24 mouse cellular contexts compared by ENCODE assay signal in genomic region chr6:76521975-76522641, GRCm38 (mm10). TPM values are rescaled to one million over a fixed set of nuclear protein-coding genes. Genes with fewer than 3 reads are reported as not detected.
DNase-seq lines count a peak whose midpoint lies in the region; ATAC-seq lines count a peak whose summit lies in the region.
"Had no signal": no experiment of that assay in that cellular context is flagged by ENCODE, and none has a peak within 500 bp of the region (broad histone marks: within the 10 kb centered on the region; RNA-seq: fewer than 3 reads in every experiment).

No protein-coding gene starts in this region.

- no peaks in the 10 kb centered on the region for H3K27me3 ChIP-seq in embryonic facial prominence, embryonic 14.5 days (replicated peaks; ENCODE audit: control insufficient read depth, insufficient read depth, low read length)
- no peaks in the 10 kb centered on the region for H3K27me3 ChIP-seq in embryonic facial prominence, embryonic 10.5 days (replicated peaks; ENCODE audit: low read depth, poor library complexity, severe bottlenecking)
- H3K27me3 ChIP-seq: CH12.LX; embryonic facial prominence, embryonic 13.5 days; forebrain, embryonic 13.5 days; forebrain, embryonic 15.5 days had no signal

- H3K9me3 ChIP-seq in embryonic facial prominence, embryonic 14.5 days (ENCODE audit: control insufficient read depth, low read length) = no peaks in the 10 kb centered on the region
- no peaks in the 10 kb centered on the region for H3K9me3 ChIP-seq in embryonic facial prominence, embryonic 10.5 days
- H3K9me3 ChIP-seq: embryonic facial prominence, embryonic 13.5 days; forebrain, embryonic 13.5 days; forebrain, embryonic 15.5 days; G1E had no signal

- no peak overlapping the region for H3K4me2 ChIP-seq in embryonic facial prominence, embryonic 14.5 days (ENCODE audit: low read depth, low read length)
- H3K4me2 ChIP-seq: embryonic facial prominence, embryonic 13.5 days; forebrain, embryonic 13.5 days; forebrain, embryonic 15.5 days had no signal

- ATAC-seq in embryonic facial prominence, embryonic 14.5 days (ENCODE audit: low read depth) = peak; percentile 68; the same call in 1 of the 2 replicates
- ATAC-seq: CD4-positive, CD25-positive, alpha-beta regulatory T cell, adult 4 months; forebrain, embryonic 13.5 days; forebrain, embryonic 15.5 days; forebrain, postnatal 0 days had no signal

- no peak overlapping the region for H3K9ac ChIP-seq in embryonic facial prominence, embryonic 14.5 days (ENCODE audit: low read depth, low read length)
- H3K9ac ChIP-seq: embryonic facial prominence, embryonic 13.5 days; forebrain, embryonic 13.5 days; forebrain, embryonic 15.5 days; forebrain, postnatal 0 days had no signal

- H3K27ac ChIP-seq in embryonic facial prominence, embryonic 14.5 days (replicated peaks; ENCODE audit: low read depth, low read length) = no peak overlapping the region
- H3K27ac ChIP-seq in embryonic facial prominence, embryonic 10.5 days (replicated peaks) = no peak overlapping the region
- H3K27ac ChIP-seq: embryonic facial prominence, embryonic 13.5 days; forebrain, embryonic 13.5 days; forebrain, embryonic 15.5 days had no signal

- no peaks in the 10 kb centered on the region for H3K36me3 ChIP-seq in embryonic facial prominence, embryonic 14.5 days (ENCODE audit: control insufficient read depth, insufficient read depth, low read length)
- H3K36me3 ChIP-seq in embryonic facial prominence, embryonic 10.5 days (replicated peaks) = no peaks in the 10 kb centered on the region
- H3K36me3 ChIP-seq: embryonic facial prominence, embryonic 13.5 days; forebrain, embryonic 15.5 days; G1E had no signal

- peak; percentile 51 for DNase-seq in embryonic facial prominence, embryonic 14.5 days (ENCODE audit: low spot score)
- DNase-seq in embryonic facial prominence, embryonic 10.5 days (ENCODE audit: low spot score) = no peak
- DNase-seq in Muller cell, postnatal 12 days (ENCODE audit: inconsistent ontology term) = peak; percentile 84
- peak; percentile 75 for DNase-seq in retina, embryonic 14.5 days (ENCODE audit: low spot score)
- DNase-seq in retina, postnatal 7 days (ENCODE audit: low read depth, low spot score) = peak; percentile 16
- no peak for DNase-seq in natural killer cell, adult 2 months (ENCODE audit: low spot score in 2 of 2)
- DNase-seq in embryo, embryonic 10.5 days (ENCODE audit: low spot score) = no peak
- DNase-seq: adrenal gland, adult 8-10 months; adrenal gland, postnatal 14 days; adrenal gland, postnatal 36 days; B cell, adult 2 months; cerebellum, adult 11 months; cerebellum, adult 18-20 months; cerebellum, adult 8-10 months; cerebellum, adult 9-11 months; cerebellum, postnatal 14 days; cerebellum, postnatal 36 days; forebrain, postnatal 0 days had no signal

- WGBS in embryonic facial prominence, embryonic 14.5 days = 75% methylated on average over 4 of the region's 4 CpGs
- 84% methylated on average over 4 of the region's 4 CpGs for WGBS in embryonic facial prominence, embryonic 10.5 days

- H3K4me1 ChIP-seq in embryonic facial prominence, embryonic 14.5 days (ENCODE audit: control insufficient read depth, insufficient read depth, low read length) = no peaks in the 10 kb centered on the region
- H3K4me1 ChIP-seq in embryonic facial prominence, embryonic 10.5 days = no peaks in the 10 kb centered on the region
- H3K4me1 ChIP-seq: embryonic facial prominence, embryonic 13.5 days; forebrain, embryonic 13.5 days; forebrain, embryonic 15.5 days had no signal

- H3K4me3 ChIP-seq in embryonic facial prominence, embryonic 14.5 days (ENCODE audit: low read depth, low read length) = no peak overlapping the region
- no peak overlapping the region for H3K4me3 ChIP-seq in embryonic facial prominence, embryonic 10.5 days
- H3K4me3 ChIP-seq: embryonic facial prominence, embryonic 13.5 days; forebrain, embryonic 13.5 days; forebrain, embryonic 15.5 days had no signal

RNA-seq across cellular contexts. Expression of gene Gm9008, which starts 24.5 kb away (rescaled TPM):
- 0.38 and 0.42 TPM in 2 replicates for polyA plus RNA-seq in embryonic facial prominence, embryonic 14.5 days (2014; fragmentation: Nextera tagmentation; extraction: Ambion mirVana)
- 0.21 and 0.27 TPM in 2 replicates for polyA plus RNA-seq in embryonic facial prominence, embryonic 10.5 days (2016; fragmentation: Nextera tagmentation; extraction: Ambion mirVana)
- polyA plus RNA-seq: CD4-positive, CD25-positive, alpha-beta regulatory T cell, adult 4 months had no signal

Comparison
In these comparisons a context has a peak if more than half of its experiments do, and no peak if none do; other contexts are left out.
1. DNase-seq: peak in embryonic facial prominence, embryonic 14.5 days (single experiment), Muller cell, postnatal 12 days (single experiment), retina, embryonic 14.5 days (single experiment) and retina, postnatal 7 days (single experiment); none in embryonic facial prominence, embryonic 10.5 days (single experiment), natural killer cell, adult 2 months (0 of 2) and embryo, embryonic 10.5 days (single experiment).